Mouse (Mus musculus): ENCODE measurements around the gene Slc25a22. TPM values are rescaled to one million over a fixed set of nuclear protein-coding genes. Genes with fewer than 3 reads are reported as not detected.

The Slc25a22 gene
- polyA plus RNA-seq, 1 experiment from 2014 or later, result 13.3 TPM

DNA sequence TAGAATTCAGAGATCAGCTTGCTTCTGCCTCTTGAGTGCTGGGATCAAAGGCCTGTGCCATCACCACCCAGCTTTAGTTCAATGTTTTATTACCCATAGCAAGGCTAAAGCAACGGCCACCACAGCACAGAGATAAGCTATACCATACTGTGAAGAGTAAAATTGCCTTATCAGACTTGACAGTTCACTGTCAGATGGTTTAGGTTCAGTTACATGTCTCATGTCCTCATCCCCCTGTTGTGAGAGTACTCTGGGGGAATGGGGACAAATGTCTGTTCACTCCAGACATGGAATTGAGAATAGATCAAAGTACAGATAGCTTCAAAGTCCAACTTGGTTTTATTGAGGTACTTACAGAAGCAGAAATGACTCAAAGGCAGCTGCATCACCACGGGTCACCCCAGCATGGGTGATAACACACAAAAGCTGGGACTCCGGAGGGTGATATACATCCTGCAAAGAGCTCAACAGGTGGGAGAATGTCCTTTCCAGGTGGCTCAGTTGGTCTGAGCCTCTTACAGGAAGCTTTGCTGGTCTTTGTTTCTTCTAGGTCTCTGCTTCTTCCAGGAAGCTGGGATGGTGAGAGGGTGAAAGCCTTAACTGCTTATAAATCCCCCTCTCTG, 49.1 kb downstream of the Slc25a22 start:
- H3K36me3 ChIP-seq (ENCODE audit: control insufficient read depth, insufficient read depth, low read length), result no peaks in the 10 kb centered on the region
- no peaks in the 10 kb centered on the region for H3K9me3 ChIP-seq (ENCODE audit: control insufficient read depth, low read length)
- 45% methylated on average over 3 of the region's 3 CpGs for WGBS
- no peaks in the 10 kb centered on the region for H3K27me3 ChIP-seq (ENCODE audit: control insufficient read depth, insufficient read depth, low read length)
- peaks cover 10 to 12% of the 10 kb centered on the region in 2 experiments for H3K4me1 ChIP-seq (ENCODE audit: control insufficient read depth in 2 of 2, insufficient read depth in 2 of 2, low read length in 2 of 2)
- no peak overlapping the region for H3K4me3 ChIP-seq (ENCODE audit: control insufficient read depth in 1 of 2, insufficient read depth in 1 of 2, low read depth in 1 of 2, low read length in 2 of 2)
- ATAC-seq (ENCODE audit: insufficient number of reproducible peaks, insufficient read depth, low FRiP score, low read depth), result no peak
- H3K9ac ChIP-seq (ENCODE audit: low read length), result no peak overlapping the region
- no peak overlapping the region for H3K4me2 ChIP-seq (ENCODE audit: low read length)
- no peak overlapping the region for H3K27ac ChIP-seq (replicated peaks in 1 of 2; ENCODE audit: control insufficient read depth in 1 of 2, insufficient read depth in 1 of 2, low read depth in 2 of 2, low read length in 2 of 2)

DNA sequence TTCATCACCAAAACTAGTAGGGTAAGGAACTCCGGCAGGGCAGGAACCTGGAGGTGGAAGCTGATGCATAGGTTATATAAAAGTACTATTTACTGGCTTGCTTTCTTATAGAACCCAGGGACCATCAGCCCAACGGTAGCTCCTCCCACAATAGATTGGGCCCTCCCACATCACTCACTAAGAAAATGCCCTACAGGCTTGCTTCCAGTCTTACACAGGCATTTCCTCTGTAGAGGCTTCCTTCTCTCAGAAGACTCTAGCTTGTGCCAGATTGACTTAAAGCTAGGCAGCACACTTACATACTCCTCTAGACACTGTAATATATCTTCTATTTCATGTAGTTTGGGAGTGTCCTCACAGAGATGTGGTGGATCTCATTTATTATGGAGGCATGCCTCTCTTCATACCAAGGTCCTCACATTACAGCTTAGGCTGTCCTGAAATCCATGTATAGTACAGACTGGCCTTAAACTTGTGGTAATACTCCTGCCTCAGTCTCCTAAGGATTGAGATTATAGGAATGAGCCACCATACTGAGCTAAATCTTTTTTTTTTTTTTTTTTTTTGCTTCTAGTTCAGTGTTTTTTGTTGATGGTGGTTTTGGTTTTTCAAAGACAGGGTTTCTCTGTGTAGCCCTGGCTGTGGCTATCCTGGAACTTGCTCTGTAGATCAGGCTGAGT, 49.7 kb downstream of the Slc25a22 start:
- no peaks in the 10 kb centered on the region for H3K27me3 ChIP-seq (ENCODE audit: control insufficient read depth, insufficient read depth, low read length)
- H3K4me3 ChIP-seq (ENCODE audit: control insufficient read depth in 1 of 2, insufficient read depth in 1 of 2, low read depth in 1 of 2, low read length in 2 of 2), result no peak overlapping the region
- WGBS, result 47% methylated on average over 2 of the region's 2 CpGs
- peaks cover 7 to 8% of the 10 kb centered on the region in 2 experiments for H3K4me1 ChIP-seq (ENCODE audit: control insufficient read depth in 2 of 2, insufficient read depth in 2 of 2, low read length in 2 of 2)
- H3K9me3 ChIP-seq (ENCODE audit: control insufficient read depth, low read length), result no peaks in the 10 kb centered on the region
- no peaks in the 10 kb centered on the region for H3K36me3 ChIP-seq (ENCODE audit: control insufficient read depth, insufficient read depth, low read length)
- no peak overlapping the region for H3K4me2 ChIP-seq (ENCODE audit: low read length)
- no peak overlapping the region for H3K27ac ChIP-seq (replicated peaks in 1 of 2; ENCODE audit: control insufficient read depth in 1 of 2, insufficient read depth in 1 of 2, low read depth in 2 of 2, low read length in 2 of 2)
- no peak for ATAC-seq (ENCODE audit: insufficient number of reproducible peaks, insufficient read depth, low FRiP score, low read depth)
- H3K9ac ChIP-seq (ENCODE audit: low read length), result no peak overlapping the region

DNA sequence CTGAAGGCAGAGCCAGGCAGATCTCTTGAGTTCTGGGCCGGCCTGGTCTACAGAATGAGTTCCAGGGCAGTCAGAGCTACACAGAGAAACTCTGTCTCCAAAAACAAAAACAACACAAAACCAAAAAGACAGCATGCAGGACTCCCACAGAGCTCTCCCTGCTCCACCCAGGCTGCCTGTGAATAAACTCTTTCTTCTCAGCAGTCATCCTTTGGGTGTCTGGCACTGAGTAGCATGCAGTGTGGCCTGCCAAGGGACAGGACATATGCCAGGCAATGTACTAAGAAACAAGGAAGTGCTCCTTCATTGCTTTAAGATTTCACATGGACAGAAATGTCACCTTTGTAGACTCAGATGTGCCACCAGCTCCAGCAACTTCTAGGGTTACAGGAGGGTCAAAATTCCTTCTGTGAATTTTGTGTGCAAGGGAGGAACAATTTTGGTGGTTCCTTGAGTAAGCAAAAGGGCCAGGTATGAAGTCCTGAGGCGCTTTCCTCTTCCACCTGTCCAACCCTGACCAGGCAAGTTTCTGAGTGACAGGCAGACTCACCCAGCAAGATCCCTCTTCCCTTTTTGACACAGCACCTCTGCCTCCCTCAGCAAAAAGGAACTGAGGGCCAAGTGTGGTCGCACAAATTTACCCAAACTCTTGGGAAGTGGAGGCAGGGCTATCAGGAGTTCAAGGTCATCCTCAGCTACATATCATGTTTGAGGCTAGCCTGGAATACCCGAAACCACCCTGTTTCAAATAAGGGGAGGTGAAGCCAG, 56.4 kb downstream of the Slc25a22 start:
- 73% methylated on average over 4 of the region's 4 CpGs for WGBS
- Histone ChIP-seq H3K4me1 (ENCODE audit: control insufficient read depth in 2 of 2, insufficient read depth in 2 of 2, low read length in 2 of 2) (no peaks in the 10 kb centered on the region), H3K36me3 (ENCODE audit: control insufficient read depth, insufficient read depth, low read length) (no peaks in the 10 kb centered on the region), H3K27me3 (ENCODE audit: control insufficient read depth, insufficient read depth, low read length) (no peaks in the 10 kb centered on the region), H3K9ac (ENCODE audit: low read length) (no peak overlapping the region), H3K27ac (replicated peaks in 1 of 2; ENCODE audit: control insufficient read depth in 1 of 2, insufficient read depth in 1 of 2, low read depth in 2 of 2, low read length in 2 of 2) (no peak overlapping the region), H3K4me2 (ENCODE audit: low read length) (no peak overlapping the region), H3K9me3 (ENCODE audit: control insufficient read depth, low read length) (no peaks in the 10 kb centered on the region), H3K4me3 (ENCODE audit: control insufficient read depth in 1 of 2, insufficient read depth in 1 of 2, low read depth in 1 of 2, low read length in 2 of 2) (no peak overlapping the region)
- no peak for ATAC-seq (ENCODE audit: insufficient number of reproducible peaks, insufficient read depth, low FRiP score, low read depth)

Other genes starting within 250 kb of the Slc25a22 start
- gene Hras, start 243.9 kb downstream of the Slc25a22 start, polyA plus RNA-seq (2014; fragmentation: Nextera tagmentation; extraction: Ambion mirVana), result 93.9 and 96.7 TPM in 2 replicates
- gene Lrrc56, start 243.7 kb downstream of the Slc25a22 start, polyA plus RNA-seq (2014; fragmentation: Nextera tagmentation; extraction: Ambion mirVana), result 1.6 and 2.8 TPM in 2 replicates
- gene Lmntd2, start 223.8 kb downstream of the Slc25a22 start, polyA plus RNA-seq (2014; fragmentation: Nextera tagmentation; extraction: Ambion mirVana), result 0.46 and 0.62 TPM in 2 replicates
- 12.1 and 12.4 TPM in 2 replicates for gene Rassf7, start 222.0 kb downstream of the Slc25a22 start, polyA plus RNA-seq (2014; fragmentation: Nextera tagmentation; extraction: Ambion mirVana)
- 41.3 and 44.4 TPM in 2 replicates for gene Phrf1, start 209.1 kb downstream of the Slc25a22 start, polyA plus RNA-seq (2014; fragmentation: Nextera tagmentation; extraction: Ambion mirVana)
- gene Irf7, start 171.4 kb downstream of the Slc25a22 start, polyA plus RNA-seq (2014; fragmentation: Nextera tagmentation; extraction: Ambion mirVana), result 2.8 and 4.7 TPM in 2 replicates
- gene Cdhr5, start 161.1 kb downstream of the Slc25a22 start, polyA plus RNA-seq (2014; fragmentation: Nextera tagmentation; extraction: Ambion mirVana), result not detected in 2 replicates
- 1.6 and 2.3 TPM in 2 replicates for gene Sct, start 158.8 kb downstream of the Slc25a22 start, polyA plus RNA-seq (2014; fragmentation: Nextera tagmentation; extraction: Ambion mirVana)
- gene Drd4, start 145.9 kb downstream of the Slc25a22 start, polyA plus RNA-seq (2014; fragmentation: Nextera tagmentation; extraction: Ambion mirVana), result not detected in 2 replicates
- gene Deaf1, start 110.2 kb downstream of the Slc25a22 start, polyA plus RNA-seq (2014; fragmentation: Nextera tagmentation; extraction: Ambion mirVana), result 36.9 and 42.1 TPM in 2 replicates
- gene Tmem80, start 110.2 kb downstream of the Slc25a22 start, polyA plus RNA-seq (2014; fragmentation: Nextera tagmentation; extraction: Ambion mirVana), result 17.6 and 22.2 TPM in 2 replicates
- gene Eps8l2, start 99.0 kb downstream of the Slc25a22 start, polyA plus RNA-seq (2014; fragmentation: Nextera tagmentation; extraction: Ambion mirVana), result 0.76 TPM in 1 of 2 replicates, not detected in the other
- gene Taldo1, start 45.7 kb downstream of the Slc25a22 start, polyA plus RNA-seq (2014; fragmentation: Nextera tagmentation; extraction: Ambion mirVana), result 216 and 221 TPM in 2 replicates
- 25.6 and 30.2 TPM in 2 replicates for gene Gatd1, start 23.8 kb downstream of the Slc25a22 start, polyA plus RNA-seq (2014; fragmentation: Nextera tagmentation; extraction: Ambion mirVana)
- 1.6 and 2.1 TPM in 2 replicates for gene Cend1, start 8.4 kb downstream of the Slc25a22 start, polyA plus RNA-seq (2014; fragmentation: Nextera tagmentation; extraction: Ambion mirVana)
- 6.1 and 7.1 TPM in 2 replicates for gene Pidd1, start 6.1 kb upstream of the Slc25a22 start, polyA plus RNA-seq (2014; fragmentation: Nextera tagmentation; extraction: Ambion mirVana)
- 874 and 975 TPM in 2 replicates for gene Rplp2, start 9.5 kb upstream of the Slc25a22 start, polyA plus RNA-seq (2014; fragmentation: Nextera tagmentation; extraction: Ambion mirVana)
- 48.7 and 49.0 TPM in 2 replicates for gene Pnpla2, start 17.3 kb upstream of the Slc25a22 start, polyA plus RNA-seq (2014; fragmentation: Nextera tagmentation; extraction: Ambion mirVana)
- gene Cracr2b, start 23.2 kb upstream of the Slc25a22 start, polyA plus RNA-seq (2014; fragmentation: Nextera tagmentation; extraction: Ambion mirVana), result 20.4 and 25.6 TPM in 2 replicates
- 77.5 and 115 TPM in 2 replicates for gene Cd151, start 29.5 kb upstream of the Slc25a22 start, polyA plus RNA-seq (2014; fragmentation: Nextera tagmentation; extraction: Ambion mirVana)
- 73.2 and 78.0 TPM in 2 replicates for gene Polr2l, start 37.2 kb upstream of the Slc25a22 start, polyA plus RNA-seq (2014; fragmentation: Nextera tagmentation; extraction: Ambion mirVana)
- 61.5 and 65.0 TPM in 2 replicates for gene Tspan4, start 37.3 kb upstream of the Slc25a22 start, polyA plus RNA-seq (2014; fragmentation: Nextera tagmentation; extraction: Ambion mirVana)
- gene Chid1, start 102.0 kb upstream of the Slc25a22 start, polyA plus RNA-seq (2014; fragmentation: Nextera tagmentation; extraction: Ambion mirVana), result 32.5 and 33.3 TPM in 2 replicates
- 48.1 and 49.9 TPM in 2 replicates for gene Ap2a2, start 124.3 kb upstream of the Slc25a22 start, polyA plus RNA-seq (2014; fragmentation: Nextera tagmentation; extraction: Ambion mirVana)
- gene Muc6, start 217.4 kb upstream of the Slc25a22 start, polyA plus RNA-seq (2014; fragmentation: Nextera tagmentation; extraction: Ambion mirVana), result 0.09 and 0.11 TPM in 2 replicates